Mouse (Mus musculus): ENCODE results near the gene Plscr2. TPM values are rescaled to one million over a fixed set of nuclear protein-coding genes. Genes with fewer than 3 reads are reported as not detected.

Plscr2 gene
- total RNA-seq, 1 experiment from 2014 or later, result not detected

GRCm38 (mm10) chr9:92331383-92331782 lies 56.0 kb downstream of the Plscr2 start:
- no peak for ATAC-seq (replicated peaks; ENCODE audit: insufficient number of reproducible peaks, low FRiP score, low TSS enrichment, poor library complexity, severe bottlenecking)

GRCm38 (mm10) chr9:92334845-92335244 lies 59.4 kb downstream of the Plscr2 start:
- no peak for ATAC-seq (replicated peaks; ENCODE audit: insufficient number of reproducible peaks, low FRiP score, low TSS enrichment, poor library complexity, severe bottlenecking)

GRCm38 (mm10) chr9:92335277-92335818 lies 59.9 kb downstream of the Plscr2 start:
- no peak for ATAC-seq (replicated peaks; ENCODE audit: insufficient number of reproducible peaks, low FRiP score, low TSS enrichment, poor library complexity, severe bottlenecking)

GRCm38 (mm10) chr9:92337063-92337462 lies 61.7 kb downstream of the Plscr2 start:
- ATAC-seq (replicated peaks; ENCODE audit: insufficient number of reproducible peaks, low FRiP score, low TSS enrichment, poor library complexity, severe bottlenecking), result no peak

- ATAC-seq (replicated peaks; ENCODE audit: insufficient number of reproducible peaks, low FRiP score, low TSS enrichment, poor library complexity, severe bottlenecking), result no peak
Measured at GRCm38 (mm10) chr9:92337661-92338060, 62.3 kb downstream of the Plscr2 start.

GRCm38 (mm10) chr9:92338954-92339353 lies 63.6 kb downstream of the Plscr2 start:
- ATAC-seq (replicated peaks; ENCODE audit: insufficient number of reproducible peaks, low FRiP score, low TSS enrichment, poor library complexity, severe bottlenecking), result no peak

Other genes starting within 250 kb of the Plscr2 start
- gene Plscr5, start 82.7 kb upstream of the Plscr2 start, total RNA-seq (2017), result not detected in 3 replicates
- gene Plscr1, start 25.9 kb upstream of the Plscr2 start, total RNA-seq (2017), result 29.5 to 34.6 TPM (median 32.6 TPM) in 3 replicates
- 1.6 TPM in 1 of 3 replicates, not detected in the others for gene 1700057G04Rik, start 33.8 kb downstream of the Plscr2 start, total RNA-seq (2017)
- 2.9 to 15.8 TPM (median 4.9 TPM) in 3 replicates for gene Plscr4, start 181.8 kb downstream of the Plscr2 start, total RNA-seq (2017)

All from monocyte, adult 5-6 weeks (primary cell).